Mouse (Mus musculus) heart, adult 18-20 months (tissue): ENCODE measurements around the gene Emc1. TPM values are rescaled to one million over a fixed set of nuclear protein-coding genes. Genes with fewer than 3 reads are reported as not detected.

Source experiments
- DNase-seq, 2 experiments: peaks; one replicate each; pipeline ENCODE4 v3.0.0; 2021 to 2022; ENCODE audit warnings: mixed read lengths in 1 of 2
- long read RNA-seq, 2 experiments: library from polyadenylated mRNA; stranded (forward); transcript quantifications; one replicate each; pipeline ENCODE4 v2.0.0; 2021
- total RNA-seq, 2 experiments: library from RNA; stranded (reverse); gene quantifications; 2 replicates each; pipeline ENCODE4 v1.2.3; 2021

Emc1 gene
- 10 to 100 TPM; 47.8 to 52.4 TPM for total RNA-seq
- long read RNA-seq, experiment 1, full-length matches to known transcripts, result 43 of 54 reads
- long read RNA-seq, experiment 1, partial matches to known transcripts, result 10 of 54 reads
- long read RNA-seq, experiment 1, other reads (novel, unspliced or antisense), result 1 of 54 reads
- long read RNA-seq, experiment 2, full-length matches to known transcripts, result 18 of 23 reads
- long read RNA-seq, experiment 2, partial matches to known transcripts, result 5 of 23 reads
- long read RNA-seq, experiment 2, other reads (novel, unspliced or antisense), result 0 of 23 reads

DNA sequence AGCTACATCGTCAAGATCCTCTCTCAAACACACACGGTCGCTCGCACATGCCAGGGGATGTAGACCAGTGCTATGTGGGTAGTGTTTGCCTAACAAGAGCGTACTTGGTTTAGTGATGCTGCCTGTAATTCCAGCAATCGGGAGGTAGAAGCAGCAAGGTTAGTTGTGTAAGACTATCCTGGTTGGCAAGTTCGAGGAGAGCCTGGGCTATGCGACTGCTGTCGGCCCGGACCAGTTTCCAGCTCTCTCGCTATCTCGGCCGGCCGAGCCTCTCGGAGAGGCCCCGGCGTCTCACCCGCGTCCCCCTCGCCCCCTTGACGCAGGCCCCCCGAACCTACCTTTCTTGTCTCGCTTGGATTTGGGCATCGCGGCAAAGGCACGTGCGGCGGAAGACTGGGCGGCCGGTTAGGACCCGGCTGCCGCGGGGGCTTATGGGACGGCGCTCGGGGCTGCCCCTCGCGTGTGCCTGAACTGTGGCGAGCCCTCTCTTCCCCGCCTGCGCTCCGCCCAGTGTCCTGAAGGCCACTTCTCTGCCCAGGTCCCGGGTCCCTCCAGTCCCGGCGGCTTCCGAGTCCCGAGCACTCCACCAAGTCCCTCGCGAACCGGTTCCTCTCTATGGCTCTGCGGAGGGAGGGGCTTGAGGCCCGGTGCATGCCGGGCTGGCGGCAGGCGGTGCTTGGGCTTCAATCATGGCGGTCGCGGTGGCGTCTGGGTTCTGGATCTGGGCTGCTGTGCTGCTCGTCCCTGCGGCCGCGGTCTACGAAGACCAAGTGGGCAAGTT, at the start of gene Emc1, which contains the start of the genes Mrto4 and Ubr4:
TSS of gene Emc1 (plus strand) at position 657 of the 781 bp plus-strand sequence.
TSS of gene Mrto4 (minus strand) at position 646 of the 781 bp plus-strand sequence.
TSS of gene Ubr4 (plus strand) at position 679 of the 781 bp plus-strand sequence.
- DNase-seq, result peak; percentile 89 to 91

- DNase-seq, result no peak
Measured at GRCm38 (mm10) chr4:139305521-139305920, 46.9 kb upstream of the Emc1 start.

- peak in 1 of 2 experiments; percentile 69 for DNase-seq
Measured at GRCm38 (mm10) chr4:139307916-139308315, 44.5 kb upstream of the Emc1 start.

- no peak for DNase-seq
Measured at GRCm38 (mm10) chr4:139309651-139310050, 42.7 kb upstream of the Emc1 start.

DNA sequence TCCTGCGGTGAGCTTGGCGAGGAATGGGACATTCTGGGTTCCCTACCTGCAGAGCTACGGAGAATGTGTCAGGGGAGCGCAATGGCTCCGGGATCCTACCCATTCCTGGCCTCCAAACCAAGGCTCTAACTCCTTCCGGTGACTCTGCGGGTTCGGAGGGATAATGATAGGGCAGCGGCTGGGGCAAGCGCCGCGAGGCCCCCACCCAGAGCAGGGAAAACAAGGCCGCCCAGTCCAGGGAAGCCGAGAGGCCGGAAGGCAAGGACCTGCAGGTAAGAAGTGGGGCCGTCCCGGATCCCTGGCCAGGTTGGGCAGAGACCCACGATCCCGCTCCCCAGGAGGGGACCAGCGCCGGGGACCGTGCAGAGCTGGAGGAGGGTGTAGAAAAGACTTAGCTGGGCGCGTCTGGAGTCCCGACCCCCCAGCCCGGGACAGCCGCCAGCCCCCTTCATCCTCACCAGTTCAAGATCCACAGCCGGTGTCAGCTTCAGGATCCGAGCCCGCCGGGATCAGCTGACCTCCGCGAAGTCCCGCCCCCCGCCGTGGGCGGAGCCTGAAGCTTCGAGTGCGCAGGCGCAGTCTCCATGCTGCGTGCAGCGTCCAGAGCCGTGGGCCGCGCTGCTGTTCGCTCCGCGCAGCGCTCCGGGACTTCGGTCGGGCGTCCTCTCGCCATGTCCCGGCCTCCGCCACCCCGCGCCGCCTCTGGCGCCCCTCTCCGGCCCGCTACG, 42.1 kb upstream of the Emc1 start, which contains the start of the genes Pqlc2 and Akr7a5:
TSS of gene Pqlc2 (minus strand) at position 538 of the 728 bp plus-strand sequence.
TSS of gene Akr7a5 (plus strand) at position 574 of the 728 bp plus-strand sequence.
- peak; percentile 97 to 100 for DNase-seq

DNA sequence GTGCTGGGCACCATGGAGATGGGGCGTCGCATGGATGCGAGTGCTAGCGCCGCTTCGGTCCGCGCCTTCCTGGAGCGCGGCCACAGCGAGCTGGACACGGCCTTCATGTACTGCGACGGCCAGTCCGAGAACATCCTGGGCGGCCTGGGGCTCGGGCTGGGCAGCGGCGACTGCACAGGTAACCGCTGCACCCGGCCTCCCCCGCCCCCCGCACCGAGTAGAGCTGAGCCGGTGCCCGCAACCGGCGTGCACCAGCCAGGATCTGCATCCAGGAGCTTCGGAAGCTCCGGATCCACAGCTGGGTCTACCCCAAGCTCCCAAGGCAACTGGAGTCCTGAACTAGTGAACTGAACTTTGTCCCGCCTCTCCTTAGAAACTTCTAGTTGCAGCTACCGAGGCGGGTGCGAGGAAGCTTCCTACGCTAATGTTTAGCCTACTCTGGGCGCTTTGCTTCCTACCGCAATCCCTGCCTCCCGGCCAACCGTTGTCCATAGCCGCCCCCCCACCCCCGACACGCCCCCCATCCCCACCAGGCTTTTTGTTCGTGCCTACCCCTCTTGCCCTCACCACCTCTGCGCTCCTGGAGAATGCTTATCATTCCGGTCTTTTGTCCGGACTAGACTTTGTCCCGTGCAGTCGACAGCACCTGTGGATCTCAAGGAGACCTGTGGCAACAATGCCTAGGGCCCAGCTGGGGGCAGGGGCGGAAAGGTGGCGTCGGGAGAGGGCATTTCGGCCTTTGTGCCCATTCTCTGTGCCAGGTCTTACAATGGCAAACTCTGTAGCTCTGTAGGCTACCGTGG, 41.3 kb upstream of the Emc1 start:
- DNase-seq, result no peak

- DNase-seq, result no peak
Measured at GRCm38 (mm10) chr4:139311707-139312106, 40.7 kb upstream of the Emc1 start.

DNA sequence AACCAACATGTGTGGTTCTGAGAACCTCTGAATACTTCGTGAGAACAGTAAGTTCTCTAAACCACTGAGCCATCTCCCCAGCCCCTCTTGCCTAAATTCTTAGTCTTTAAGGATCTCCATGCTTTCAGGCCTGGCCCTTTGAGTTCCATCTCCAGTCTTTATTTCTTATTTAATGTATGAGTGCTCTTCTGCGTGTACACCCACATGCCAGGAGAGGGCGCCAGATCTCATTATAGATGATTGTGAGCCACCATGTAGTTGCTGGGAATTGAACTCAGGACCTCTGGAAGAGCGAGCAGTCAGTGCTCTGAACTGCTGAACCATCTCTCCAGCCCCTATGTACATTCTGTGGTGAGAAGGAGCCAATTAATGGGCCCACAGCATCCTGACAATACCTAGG, 39.8 kb upstream of the Emc1 start:
- peak in 1 of 2 experiments; percentile 64 for DNase-seq

DNA sequence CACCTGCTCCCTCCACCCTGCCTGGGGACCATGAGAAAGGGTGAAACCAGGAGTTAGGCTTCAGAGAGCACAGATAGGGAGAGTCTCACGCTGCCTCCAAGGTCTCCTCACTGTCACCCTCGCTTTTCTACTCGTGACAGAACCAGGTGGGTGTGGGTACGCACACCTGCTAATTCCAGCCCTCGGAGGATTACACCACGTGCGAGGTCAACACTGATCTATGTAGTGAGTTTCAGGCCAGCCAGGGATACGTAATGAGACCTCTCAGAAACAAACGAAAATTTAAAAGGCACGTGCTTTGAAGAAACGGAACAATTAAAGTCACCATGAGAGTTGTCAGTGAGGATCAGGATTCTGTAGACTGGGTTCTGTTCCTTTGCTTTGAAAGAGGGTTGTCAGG, 33.9 kb upstream of the Emc1 start:
- DNase-seq, result no peak

DNA sequence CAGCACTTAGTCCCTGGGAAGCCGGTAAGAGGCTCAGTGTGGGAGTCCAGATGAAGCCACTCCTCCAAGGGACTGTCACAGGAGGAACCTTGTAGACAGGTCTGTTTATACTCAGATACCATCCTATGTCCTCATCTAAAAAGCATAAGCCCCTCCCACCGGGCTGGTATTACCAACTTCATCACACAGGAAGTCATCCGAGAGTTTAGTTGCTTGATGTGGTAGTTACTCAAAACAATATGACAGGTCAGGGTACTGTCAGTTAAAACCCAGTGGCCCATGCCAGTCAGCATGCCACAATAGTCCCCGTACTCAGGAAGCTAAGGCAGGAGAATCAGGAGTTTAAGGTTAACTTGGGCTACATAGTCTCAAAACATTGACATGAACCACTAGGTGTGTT, 32.6 kb upstream of the Emc1 start:
- no peak for DNase-seq

GRCm38 (mm10) chr4:139330605-139331004, 21.8 kb upstream of the Emc1 start:
- DNase-seq, result peak; percentile 77 to 79

GRCm38 (mm10) chr4:139334631-139335295, 17.6 kb upstream of the Emc1 start:
- DNase-seq, result no peak

DNA sequence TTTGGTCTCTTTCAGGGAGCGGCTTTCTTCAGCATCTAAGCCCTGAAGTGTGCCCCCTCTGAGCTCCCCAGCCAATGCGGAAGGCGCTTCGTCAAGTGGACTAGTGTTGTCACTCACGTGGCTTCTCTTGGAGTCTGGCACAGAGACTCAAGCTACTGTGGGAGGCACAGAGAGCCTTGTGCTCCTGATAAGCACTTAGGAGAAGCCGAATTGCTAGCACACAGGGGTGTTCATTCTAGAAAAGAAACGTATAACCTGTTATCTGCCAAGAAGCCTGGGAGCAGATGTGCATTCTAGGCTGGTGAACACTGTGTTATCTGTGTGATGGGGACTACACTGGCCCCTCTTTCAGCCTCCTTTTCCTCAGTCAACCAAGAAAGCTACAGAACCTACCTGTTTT, 16.9 kb upstream of the Emc1 start:
- no peak for DNase-seq

GRCm38 (mm10) chr4:139336822-139337483, 15.4 kb upstream of the Emc1 start:
- peak; percentile 75 to 89 for DNase-seq

- DNase-seq, result no peak
Measured at GRCm38 (mm10) chr4:139338145-139338544, 14.2 kb upstream of the Emc1 start.

- DNase-seq, result no peak
Measured at GRCm38 (mm10) chr4:139340835-139341234, 11.6 kb upstream of the Emc1 start.

DNA sequence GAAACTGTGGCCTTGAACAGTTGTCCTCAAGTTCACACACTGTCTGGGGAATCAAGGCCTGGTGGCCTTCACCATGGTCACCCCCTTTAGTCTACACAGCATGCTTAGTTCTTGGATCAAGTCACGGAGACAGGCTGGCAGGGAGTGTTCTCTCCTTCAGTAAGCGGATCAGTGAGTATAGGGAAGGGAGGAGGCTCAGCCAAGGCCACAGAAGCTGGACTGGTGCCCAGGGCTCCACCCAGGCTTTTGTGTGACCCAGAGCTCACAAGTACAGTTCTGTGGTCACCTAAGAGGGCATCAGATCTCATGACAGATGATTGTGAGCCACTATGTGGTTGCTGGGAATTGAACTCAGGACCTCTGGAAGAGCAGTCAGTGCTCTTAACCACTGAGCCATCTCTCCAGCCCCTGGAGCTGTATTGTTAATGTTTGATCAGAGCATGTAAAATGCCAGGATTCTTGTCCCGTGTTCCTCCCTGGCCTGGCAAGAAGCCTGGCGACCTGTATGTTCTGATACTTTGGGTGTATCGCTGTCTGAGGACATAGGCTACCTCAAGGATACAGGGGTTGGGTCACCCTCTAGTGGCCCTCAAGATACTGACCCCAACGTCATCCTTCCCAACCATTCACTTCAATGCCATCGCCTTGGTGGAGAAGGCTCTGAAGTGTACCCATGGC, 10.7 kb upstream of the Emc1 start:
- DNase-seq, result no peak

DNA sequence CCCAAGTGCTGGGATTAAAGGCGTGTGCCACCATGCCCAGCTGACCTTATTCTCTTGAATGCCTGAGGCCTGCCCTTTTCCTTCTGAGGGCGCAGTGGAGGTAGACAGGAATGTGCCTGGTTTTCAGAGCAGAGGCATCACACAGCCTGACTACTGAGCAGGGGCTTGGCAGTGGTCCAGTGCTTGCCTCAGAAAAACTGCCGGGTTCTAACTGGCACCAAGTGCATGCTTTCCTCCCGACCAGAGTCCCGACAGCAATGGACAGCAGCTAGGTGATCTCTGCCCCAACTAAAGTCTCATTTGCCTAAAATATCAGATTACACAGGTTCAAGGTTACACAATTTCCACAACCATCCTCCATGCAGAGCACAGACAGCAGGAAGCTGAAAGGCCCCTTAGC, 8.7 kb upstream of the Emc1 start:
- no peak for DNase-seq

DNA sequence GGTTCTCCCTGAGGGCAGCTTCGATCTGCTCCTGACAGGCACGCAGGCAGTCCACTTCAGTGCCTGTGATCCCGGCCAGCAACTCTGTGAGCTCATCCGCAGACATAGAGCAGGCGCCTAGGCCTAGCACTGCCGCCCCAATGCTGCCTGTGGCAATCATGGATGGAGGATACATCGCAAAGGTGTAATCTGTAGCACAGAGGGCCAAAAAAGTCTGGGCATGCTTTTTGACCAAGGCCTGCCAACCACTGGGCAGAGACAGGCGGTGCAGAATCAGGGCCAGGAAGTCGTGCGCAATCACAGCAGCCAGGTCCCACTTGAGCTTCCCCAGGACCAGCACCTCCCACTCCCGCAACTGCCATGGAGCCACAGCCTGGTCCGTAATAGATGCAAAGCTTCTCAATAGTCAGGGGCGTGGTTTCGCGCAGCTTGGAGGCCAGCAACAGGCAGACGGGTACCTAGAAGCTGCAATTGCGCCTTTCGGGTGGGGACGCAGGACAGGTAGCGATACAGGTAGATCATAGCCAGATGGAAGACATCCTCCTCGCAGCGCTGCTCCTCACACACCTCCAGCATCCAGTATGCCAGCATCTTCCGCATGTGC, 6.9 kb upstream of the Emc1 start:
- peak in 1 of 2 experiments; percentile 8 for DNase-seq
